Mouse (Mus musculus): ENCODE measurements at regions not wholly inside any gene's neighbourhood (a gene's known extent, or its start where the extent isn't known, plus 50 kb on each side); places are given as distances from the start of the nearest gene placed in this dataset.

- peak; percentile 16 for DNase-seq
Measured at GRCm38 (mm10) chrX:106766812-106767211, 73.6 kb downstream of the Rtl3 start.

All from kidney, adult 9 months (tissue).